Mouse (Mus musculus): ENCODE data around the gene Errfi1. TPM values are rescaled to one million over a fixed set of nuclear protein-coding genes. Genes with fewer than 3 reads are reported as not detected.

Gene Errfi1
- total RNA-seq, 2 experiments from 2014 or later, result 15.0 to 16.6 TPM

- intact Hi-C loops (cut with DNase I), result no loop called here
- no peak for DNase-seq (ENCODE audit: low spot score)
Measured at GRCm38 (mm10) chr4:150843181-150843580, 10.5 kb upstream of the Errfi1 start.

DNA sequence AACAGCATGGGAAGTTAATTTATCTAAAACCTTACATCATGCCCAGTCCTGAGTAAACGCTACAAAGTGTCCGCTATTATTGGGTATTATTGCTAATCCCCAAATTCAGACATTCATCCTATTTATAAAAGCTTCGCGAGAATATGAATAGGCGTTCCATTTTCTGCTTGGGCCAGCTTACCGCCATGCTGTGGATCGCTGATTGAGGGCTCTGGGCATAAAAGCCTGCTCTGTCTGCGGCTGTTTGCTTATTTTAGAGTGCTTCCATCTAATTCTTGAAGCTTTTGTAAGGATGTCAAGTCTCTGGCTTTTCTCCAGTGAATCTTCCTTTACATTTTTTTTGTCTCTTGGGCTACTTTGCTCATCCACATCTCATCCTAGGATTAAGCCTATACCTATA lies 7.4 kb upstream of the Errfi1 start:
- no peak for DNase-seq (ENCODE audit: low spot score)
- intact Hi-C loops (cut with DNase I), result loop anchor here (5.0 kb wide), 1 partner anchor 139 kb away; no protein-coding TSS in a partner anchor

- DNase-seq (ENCODE audit: low spot score), result no peak
- intact Hi-C loops (cut with DNase I), result loop anchor here (2.0 to 5.0 kb wide), 2 partner anchors 143 to 193 kb away; no protein-coding TSS in a partner anchor
Measured at GRCm38 (mm10) chr4:150849964-150850363, 3.8 kb upstream of the Errfi1 start.

DNA sequence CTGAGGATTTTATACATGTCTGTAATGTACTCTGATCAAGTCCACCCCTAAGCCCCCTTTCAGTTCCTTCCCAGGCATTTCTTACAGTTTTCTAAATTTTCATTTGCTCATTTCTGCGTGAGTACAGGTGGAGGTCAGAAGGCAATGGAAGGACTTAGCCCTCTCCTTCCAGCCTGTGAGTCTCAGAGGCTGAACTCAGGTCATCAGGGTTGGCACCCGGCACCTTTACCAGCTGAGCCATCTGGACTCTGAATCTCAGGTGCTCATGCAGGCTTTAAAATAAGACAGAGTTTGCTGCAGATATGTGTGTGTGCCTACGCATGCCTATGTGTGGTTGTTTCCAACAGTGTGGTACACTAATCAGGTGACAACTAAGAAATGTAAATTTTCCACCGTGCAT lies 2.8 kb upstream of the Errfi1 start:
- intact Hi-C loops (cut with DNase I), result loop anchor here (2.0 kb wide), 1 partner anchor 194 kb away; no protein-coding TSS in a partner anchor
- no peak for DNase-seq (ENCODE audit: low spot score)

DNA sequence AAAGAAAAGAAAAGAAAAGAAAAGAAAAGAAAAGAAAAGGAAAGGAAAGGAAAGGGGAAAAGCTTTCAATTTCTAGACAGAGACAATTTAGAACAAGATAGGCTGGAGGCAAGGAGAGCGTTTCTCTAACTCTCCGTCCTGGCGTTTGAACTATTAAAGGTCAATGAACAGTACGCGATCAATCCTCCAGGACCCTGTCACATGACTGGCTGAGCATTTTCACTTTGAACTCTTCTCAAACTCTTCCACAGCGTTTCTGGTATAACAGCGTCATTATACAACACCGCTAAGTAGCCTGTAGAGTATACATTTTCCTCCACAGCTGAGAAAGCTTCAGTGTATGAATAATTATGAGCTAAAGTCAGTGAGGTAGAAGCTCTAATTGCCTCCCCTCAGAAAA lies 1.7 kb upstream of the Errfi1 start:
- DNase-seq (ENCODE audit: low spot score), result no peak
- intact Hi-C loops (cut with DNase I), result no loop called here

DNA sequence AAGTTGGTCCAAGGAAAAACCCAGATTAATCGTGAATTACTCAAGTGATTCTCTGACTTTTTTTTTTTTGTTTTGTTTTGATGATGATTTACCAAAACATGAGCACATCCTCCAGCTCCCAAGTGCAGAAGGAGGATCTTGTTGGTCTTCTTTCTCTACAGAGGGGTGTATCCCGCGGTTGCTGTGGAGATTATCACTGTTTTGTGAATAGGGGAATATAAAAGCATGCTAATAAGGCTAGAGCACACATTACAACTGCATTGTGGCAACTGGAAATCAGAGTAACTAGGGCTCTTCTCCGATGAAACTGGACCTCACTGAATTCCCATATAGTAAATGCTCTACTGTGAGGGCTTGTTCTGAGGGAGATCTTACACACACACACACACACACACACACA lies 1.2 kb upstream of the Errfi1 start:
- intact Hi-C loops (cut with DNase I), result no loop called here
- DNase-seq (ENCODE audit: low spot score), result peak; percentile 36

DNA sequence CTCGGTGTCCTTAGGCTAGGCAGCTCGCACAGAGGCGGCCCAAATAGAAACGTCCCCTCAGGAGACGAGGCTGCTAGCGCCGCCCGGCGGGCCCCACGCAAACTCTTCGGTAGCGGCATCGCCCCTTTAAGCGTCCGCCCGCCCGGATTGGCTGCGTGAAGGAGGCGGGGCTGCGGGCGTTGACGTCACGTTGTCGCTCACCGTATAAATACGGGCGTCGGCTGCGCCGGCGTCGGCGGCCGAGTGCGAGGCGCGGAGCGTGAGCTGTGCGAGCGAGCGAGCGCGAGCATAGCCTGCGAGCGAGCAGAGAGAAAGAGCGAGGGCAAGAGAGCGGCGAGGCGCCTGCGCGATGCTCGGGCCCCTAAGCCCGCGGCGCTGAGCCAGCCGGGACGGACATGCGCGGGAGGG lies 1.1 kb downstream of the Errfi1 start:
- intact Hi-C loops (cut with DNase I), result loop anchor here (2.0 kb wide), 1 partner anchor 44 kb away; no protein-coding TSS in a partner anchor
- DNase-seq (ENCODE audit: low spot score), result peak; percentile 91

- DNase-seq (ENCODE audit: low spot score), result no peak
- intact Hi-C loops (cut with DNase I), result loop anchor here (2.0 kb wide), 1 partner anchor 43 kb away; no protein-coding TSS in a partner anchor
Measured at GRCm38 (mm10) chr4:150855346-150855745, 1.6 kb downstream of the Errfi1 start.

DNA sequence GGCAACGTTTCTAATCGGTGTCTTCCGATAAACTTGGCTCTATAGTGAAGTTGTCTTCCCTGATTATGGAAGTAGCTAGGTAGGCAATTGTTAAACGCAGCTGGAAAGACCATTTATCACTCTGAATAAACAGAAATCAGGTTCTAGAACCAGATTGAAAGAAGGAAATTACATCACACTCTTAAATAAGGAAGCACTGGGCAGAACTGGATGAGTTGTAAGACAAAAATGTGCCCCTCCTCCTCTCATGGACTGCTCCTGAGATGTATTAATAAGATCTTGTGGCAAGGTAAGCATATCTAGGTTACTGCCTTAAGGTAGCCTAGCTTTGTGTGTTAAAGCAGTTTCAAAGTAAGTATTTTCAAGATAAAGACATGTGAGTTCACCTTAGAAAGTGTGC lies 6.8 kb downstream of the Errfi1 start:
- DNase-seq (ENCODE audit: low spot score), result no peak
- intact Hi-C loops (cut with DNase I), result no loop called here

GRCm38 (mm10) chr4:150861161-150861560 lies 7.4 kb downstream of the Errfi1 start:
- intact Hi-C loops (cut with DNase I), result no loop called here
- no peak for DNase-seq (ENCODE audit: low spot score)

- intact Hi-C loops (cut with DNase I), result no loop called here
- no peak for DNase-seq (ENCODE audit: low spot score)
Measured at GRCm38 (mm10) chr4:150862626-150863375, 9.1 kb downstream of the Errfi1 start.

DNA sequence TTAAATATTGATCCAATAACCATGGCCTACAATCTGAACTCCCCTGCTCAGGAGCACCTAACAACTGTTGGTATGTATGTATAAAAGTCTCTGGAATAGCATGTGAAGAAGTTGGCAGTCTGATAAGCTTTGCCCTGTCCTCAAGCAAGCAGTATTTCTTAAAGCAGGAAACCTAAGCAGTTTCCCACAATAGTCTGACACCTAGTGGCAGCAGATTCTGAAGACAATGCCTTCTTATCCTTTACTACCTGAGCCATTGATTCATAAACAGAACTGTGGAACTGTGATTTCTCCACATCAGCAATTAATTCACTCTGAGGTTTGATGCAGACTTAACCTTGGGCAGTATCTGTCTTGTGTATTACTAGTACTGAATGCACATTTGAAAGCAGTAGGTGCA lies 11.7 kb downstream of the Errfi1 start:
- no peak for DNase-seq (ENCODE audit: low spot score)

DNA sequence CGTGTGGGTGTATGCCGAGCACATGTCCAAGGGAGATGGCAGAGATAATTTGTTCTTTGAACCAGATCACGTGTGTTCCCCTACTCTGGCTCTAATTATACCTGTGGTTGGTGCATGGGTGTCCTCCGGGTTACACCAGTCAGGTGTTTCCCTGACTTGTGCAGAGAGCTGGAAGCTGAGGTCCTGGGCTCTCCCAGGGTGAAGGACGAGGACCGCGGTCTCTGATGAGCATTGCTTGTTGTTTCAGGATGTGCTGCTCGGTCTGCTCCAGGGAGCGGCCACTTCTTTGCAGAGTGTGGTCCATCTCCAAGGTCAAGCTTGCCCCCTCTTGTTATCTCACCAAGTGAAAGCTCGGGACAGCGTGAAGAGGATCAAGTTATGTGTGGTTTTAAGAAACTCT lies 12.3 kb downstream of the Errfi1 start:
- intact Hi-C loops (cut with DNase I), result no loop called here
- DNase-seq (ENCODE audit: low spot score), result no peak

More for the DNA sequence above, 11.7 kb downstream of the Errfi1 start:
- intact Hi-C loops (cut with DNase I), result no loop called here

- intact Hi-C loops (cut with DNase I), result no loop called here
- DNase-seq (ENCODE audit: low spot score), result no peak
Measured at GRCm38 (mm10) chr4:150866494-150866893, 12.8 kb downstream of the Errfi1 start.

GRCm38 (mm10) chr4:150868161-150868560 lies 14.4 kb downstream of the Errfi1 start:
- no peak for DNase-seq (ENCODE audit: low spot score)
- intact Hi-C loops (cut with DNase I), result no loop called here

- intact Hi-C loops (cut with DNase I), result no loop called here
- DNase-seq (ENCODE audit: low spot score), result no peak
Measured at GRCm38 (mm10) chr4:150868859-150869258, 15.1 kb downstream of the Errfi1 start.

GRCm38 (mm10) chr4:150869276-150870197 lies 15.8 kb downstream of the Errfi1 start:
- no peak for DNase-seq (ENCODE audit: low spot score)
- intact Hi-C loops (cut with DNase I), result no loop called here

DNA sequence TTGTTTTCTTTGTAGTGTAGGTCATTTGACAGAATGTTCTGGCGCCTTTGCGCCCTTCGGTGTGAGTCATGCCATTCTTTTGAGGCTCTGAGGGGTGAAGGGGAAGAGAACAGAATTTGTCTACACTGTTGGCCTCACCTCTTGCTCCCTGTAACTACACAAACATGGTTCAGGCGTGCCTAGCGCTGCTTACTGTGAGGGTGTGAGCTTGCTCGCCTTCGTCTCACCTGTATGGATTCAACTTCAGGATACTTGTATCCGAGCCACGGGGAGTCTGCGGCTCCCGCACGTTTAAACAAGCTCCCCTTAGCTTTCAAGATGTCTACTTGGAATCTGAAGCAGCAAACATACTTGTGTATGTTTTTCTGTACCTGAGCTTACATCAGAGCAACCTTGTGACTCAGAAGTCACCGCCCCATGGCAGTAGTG lies 17.3 kb downstream of the Errfi1 start:
- DNase-seq (ENCODE audit: low spot score), result peak; percentile 27
- intact Hi-C loops (cut with DNase I), result no loop called here

- DNase-seq (ENCODE audit: low spot score), result peak; percentile 70
- intact Hi-C loops (cut with DNase I), result no loop called here
Measured at GRCm38 (mm10) chr4:150871392-150872138, 17.8 kb downstream of the Errfi1 start.

- peak; percentile 12 for DNase-seq (ENCODE audit: low spot score)
- intact Hi-C loops (cut with DNase I), result no loop called here
Measured at GRCm38 (mm10) chr4:150872139-150872651, 18.5 kb downstream of the Errfi1 start.

Measured in heart, postnatal 25 days (tissue).